Mouse (Mus musculus): Measurements from ENCODE around the gene Aprt. TPM values are rescaled to one million over a fixed set of nuclear protein-coding genes. Genes with fewer than 3 reads are reported as not detected.

The Aprt gene
- total RNA-seq, 2 experiments from 2014 or later: 101 to 102 TPM

DNA sequence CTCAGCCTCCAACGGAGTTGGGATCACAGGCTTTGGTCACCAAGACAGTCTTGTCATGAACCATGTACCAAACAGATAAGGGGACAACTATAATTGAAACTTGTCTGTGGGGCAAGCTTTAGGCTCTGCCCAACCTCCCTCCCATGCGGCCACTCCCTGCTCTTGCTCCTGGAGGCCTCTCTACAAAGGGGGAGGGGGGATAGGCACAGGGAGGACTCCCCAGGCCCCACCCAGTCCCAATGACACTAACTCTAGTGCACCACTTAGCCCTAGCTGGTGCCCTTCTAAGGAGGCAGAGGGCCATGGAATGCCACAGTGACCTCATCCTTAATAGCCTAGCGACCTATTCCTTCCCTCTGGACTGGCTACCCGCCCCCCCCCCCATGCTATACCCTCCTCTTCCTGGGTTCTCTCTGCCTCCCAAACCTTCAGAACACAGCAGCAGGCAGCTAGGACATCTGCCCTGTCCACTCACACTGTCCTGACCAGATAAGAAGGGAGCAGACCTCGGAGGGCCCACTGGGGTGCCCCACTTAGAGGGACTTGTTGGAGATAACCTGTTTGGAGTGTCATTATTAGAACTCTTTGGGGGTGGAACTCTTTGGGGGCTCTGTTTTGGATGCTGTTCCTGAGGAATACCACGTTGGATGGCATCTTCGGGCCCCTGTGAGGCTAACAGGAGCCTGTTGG, 30.5 kb downstream of the Aprt start:
- intact Hi-C loops (cut with DNase I): no loop called here
- DNase-seq: no peak

DNA sequence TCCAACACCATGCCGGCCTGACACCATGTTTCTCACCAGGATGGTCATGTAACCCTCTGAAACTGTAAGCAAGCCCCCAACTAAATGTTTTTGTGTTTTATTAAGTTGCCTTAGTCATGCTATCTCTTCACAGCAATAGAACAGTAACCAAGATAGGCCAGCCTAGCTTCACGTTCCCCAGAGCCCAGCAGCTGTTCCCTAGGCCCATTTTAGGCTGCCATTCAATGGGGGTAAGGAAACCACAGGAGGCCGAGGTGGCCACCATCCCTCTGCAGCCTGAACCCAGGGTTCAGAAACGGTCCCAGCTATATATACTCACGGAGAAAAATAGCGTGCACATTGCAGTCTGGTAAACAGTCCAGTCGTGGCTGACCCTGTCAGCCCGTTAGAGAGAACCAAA, 32.6 kb downstream of the Aprt start:
- no peak for DNase-seq
- intact Hi-C loops (cut with DNase I): no loop called here

DNA sequence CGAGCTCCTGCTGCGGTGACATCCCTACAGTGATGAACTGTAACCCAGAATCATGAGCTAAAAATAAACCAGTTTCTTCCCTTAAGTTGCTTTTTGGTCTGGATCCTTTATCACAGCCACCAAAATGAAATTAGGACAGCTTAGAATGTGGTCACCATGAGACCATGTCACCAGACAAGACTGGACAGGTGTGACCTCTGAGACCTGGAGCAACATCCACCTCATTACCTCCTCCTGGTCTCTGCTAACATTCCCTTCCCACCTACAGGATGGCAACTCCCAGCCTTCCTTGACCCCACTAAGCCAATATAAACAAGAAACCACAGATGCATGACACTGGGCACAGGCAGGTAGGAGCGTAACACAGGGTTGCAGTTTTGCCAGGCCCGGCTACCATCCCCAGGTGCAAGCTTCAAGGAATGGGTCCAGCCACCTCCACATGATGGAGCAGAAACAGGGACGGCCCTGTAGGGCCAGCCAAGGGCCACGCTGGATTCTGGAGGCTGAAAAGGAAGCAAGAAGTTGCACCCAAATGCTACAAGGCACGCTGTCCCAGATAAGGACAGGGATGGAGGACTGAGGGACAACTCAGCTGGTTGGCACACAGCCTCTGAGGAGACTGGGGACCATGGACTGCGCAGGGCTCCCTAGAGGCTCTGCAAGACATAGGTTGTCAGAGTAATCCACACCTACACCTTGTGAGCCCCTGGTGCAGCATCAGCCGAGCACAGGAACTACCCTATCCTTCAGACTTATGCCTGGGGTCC, 38.2 kb downstream of the Aprt start:
- DNase-seq: no peak
- intact Hi-C loops (cut with DNase I): no loop called here

DNA sequence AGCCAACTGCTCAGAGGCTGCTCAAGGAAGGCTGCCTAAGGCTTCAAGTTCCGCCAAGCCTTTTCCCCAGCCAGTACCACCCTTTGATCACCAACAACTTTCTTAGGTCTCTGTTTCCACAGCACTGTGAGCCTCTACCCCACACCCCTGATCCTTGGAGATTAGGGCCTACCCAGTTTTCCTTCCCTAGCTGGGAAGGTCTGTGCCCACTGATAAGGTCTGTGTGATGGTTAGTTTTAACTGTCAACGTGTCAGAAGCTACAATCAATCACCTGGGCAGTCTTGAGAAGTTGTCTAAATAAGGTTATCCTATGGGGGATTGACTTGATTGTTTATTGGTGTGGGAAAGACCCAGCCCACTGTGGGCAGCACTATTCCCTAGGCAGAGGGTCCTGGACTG, 38.9 kb downstream of the Aprt start:
- intact Hi-C loops (cut with DNase I): no loop called here
- DNase-seq: no peak

DNA sequence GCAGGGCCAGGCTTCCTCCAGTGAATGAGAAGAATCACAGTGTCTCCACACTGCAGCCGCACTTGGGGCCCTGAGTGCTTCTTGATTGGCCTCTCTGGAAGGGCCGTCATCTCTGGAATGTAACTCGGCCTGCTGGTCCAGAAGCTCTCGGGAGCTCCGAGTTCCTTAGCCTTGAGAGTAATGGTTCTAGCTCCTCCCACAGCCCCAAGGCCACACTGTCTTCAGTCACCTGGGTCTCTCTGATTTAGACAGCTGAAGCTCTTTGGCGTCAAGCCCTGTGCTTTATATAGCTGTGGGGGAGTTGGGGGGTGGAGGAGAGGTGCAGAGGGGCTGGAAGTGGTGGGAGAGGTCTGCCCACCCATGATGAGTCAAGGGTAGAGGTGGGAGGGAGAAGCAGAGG, 39.7 kb downstream of the Aprt start:
- intact Hi-C loops (cut with DNase I): no loop called here
- no peak for DNase-seq

DNA sequence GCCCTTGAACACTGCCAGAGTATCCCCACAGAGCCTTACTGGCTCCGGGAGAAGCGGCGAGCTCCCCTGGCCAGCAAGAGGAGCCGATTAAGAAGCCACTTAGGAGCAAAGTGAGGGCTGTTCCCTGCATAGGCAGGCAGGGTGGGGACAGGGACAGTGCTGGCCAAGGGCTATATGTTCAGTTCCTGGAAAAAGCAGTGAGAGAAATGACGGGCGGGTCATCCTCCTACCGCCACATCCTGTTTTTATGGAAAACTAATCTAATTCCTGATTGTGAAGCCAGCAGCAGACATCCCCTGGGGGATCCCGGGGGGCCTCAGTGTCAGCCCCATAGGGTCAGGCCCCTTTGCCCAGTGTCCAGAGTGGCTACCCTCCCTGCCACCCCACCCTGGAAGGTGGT, 45.4 kb downstream of the Aprt start:
- no peak for DNase-seq
- intact Hi-C loops (cut with DNase I): no loop called here

DNA sequence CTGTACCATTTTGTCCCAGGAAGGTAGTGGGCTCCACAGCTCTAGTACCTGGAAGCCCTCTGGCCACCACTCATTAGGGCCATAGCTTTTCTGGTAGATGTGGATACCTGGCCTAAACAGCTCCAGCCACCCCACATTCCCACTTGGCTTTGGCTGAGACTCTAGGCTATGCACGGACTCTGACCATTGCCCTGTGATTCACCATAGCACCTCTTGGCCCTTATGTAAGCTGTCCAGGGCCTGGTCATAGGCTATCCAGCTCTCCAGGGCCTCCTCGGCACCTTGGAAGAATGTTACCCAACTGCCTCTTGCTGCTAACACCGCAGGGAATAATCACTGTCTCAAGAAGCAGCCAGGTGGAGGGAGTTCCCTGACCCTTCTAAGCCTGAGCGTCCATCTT, 47.5 kb downstream of the Aprt start:
- no peak for DNase-seq
- intact Hi-C loops (cut with DNase I): no loop called here

DNA sequence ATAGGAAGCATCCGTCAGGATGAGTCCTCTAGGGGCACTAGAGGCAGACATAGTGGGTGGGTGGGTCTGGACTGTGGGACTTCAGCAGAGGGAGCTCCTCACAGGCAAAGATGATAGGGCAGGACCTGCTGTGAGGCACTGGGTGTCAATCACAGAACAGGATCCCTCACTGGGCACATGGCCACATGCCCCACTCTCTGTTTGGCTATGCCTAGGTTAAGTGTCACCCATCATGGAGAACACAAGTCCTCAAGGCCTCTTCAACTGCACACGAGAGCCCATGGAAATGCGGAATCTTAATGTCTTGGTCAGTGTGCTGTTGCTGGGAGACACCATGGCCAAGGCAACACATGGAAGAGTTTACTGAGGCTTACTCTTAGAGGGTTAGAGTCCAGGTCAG, 48.8 kb downstream of the Aprt start:
- no peak for DNase-seq

DNA sequence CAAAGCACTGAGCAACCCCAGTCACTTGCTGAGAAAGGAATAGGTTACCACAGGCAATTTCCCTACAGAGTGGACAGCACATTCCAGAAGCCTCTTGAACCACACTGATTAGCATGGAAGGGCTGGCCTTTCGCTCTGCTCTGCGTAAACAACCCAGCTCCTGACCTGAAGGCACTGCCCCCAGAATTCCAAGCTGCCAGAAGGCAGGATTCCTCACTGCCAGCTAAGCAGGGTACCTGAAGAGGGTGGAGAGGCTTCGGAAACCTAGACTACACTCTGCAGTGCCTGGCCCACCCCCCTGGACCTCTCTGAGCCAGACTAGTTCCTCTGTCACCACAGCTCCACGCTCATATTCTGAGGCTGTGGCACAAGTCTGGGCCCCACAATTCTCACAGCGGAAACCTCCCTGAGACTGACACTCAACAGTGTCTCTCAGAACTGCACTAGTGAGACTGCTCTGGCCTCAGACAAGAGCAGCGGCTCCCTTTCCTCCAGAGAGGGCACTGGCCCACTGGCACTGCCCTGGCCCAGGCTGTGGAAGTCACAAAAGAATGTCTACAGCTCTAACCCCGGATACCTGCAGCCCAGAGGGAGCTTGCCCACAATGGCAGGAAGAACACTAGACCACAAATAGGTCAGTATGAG, 50.1 kb downstream of the Aprt start:
- intact Hi-C loops (cut with DNase I): no loop called here
- DNase-seq: no peak

More for the DNA sequence above, 48.8 kb downstream of the Aprt start:
- intact Hi-C loops (cut with DNase I): no loop called here

DNA sequence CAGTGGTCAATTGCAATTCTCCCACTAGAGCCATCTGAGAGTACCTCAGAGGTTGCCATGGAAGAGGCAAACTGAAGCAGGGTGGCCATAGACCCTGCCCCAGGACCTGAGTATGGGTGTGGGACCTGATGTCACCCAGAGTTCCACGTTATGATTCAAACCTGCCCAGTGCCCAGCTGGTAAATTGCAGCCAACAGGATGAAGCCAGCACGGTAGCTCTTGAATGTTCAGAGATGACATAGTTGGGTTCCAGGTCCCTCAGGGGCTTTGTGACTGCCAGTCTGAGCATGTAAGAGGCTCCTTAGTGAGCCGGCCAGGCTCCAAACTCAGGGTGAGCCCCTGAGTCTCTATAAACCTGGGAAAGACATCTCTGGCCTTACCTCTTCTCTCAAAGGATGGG, 50.6 kb downstream of the Aprt start:
- intact Hi-C loops (cut with DNase I): no loop called here
- DNase-seq: no peak

DNA sequence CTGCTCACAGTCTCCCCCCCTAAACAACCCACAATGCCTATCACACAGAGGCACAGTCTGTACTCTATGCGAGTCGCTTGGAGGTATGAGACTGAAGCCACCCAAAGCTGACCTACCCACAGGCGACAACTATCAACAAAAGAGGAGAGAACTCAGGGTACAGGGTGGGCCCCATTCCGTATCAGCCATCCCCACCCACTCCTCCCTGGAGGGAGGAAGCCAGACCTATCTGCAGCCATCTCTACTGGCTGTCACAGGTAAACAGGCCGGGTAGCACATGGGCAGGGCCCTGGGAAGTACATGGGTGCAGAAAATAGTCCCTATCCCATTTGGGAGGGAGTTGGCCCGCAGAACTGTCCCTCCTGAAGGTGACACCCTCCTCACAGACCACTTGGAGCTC, 51.7 kb downstream of the Aprt start:
- intact Hi-C loops (cut with DNase I): no loop called here
- DNase-seq: no peak

Small RNA genes lying within 50 kb of the gene (microRNA-seq; reads per million reads assigned to microRNA genes)
- gene Mir6396: not detected

Other genes starting within 250 kb of the Aprt start
- 1 to 10 TPM in 1 of 2 experiments, under 1 TPM in 1; 0.66 to 1.3 TPM for gene Trhr2, start 216.2 kb downstream of the Aprt start, total RNA-seq (2021)
- 10 to 100 TPM; 47.9 to 49.3 TPM for gene Zc3h18, start 200.3 kb downstream of the Aprt start, total RNA-seq (2021)
- under 1 TPM in 1 of 2 experiments, not detected in 1; 0.52 TPM for gene Il17c, start 154.9 kb downstream of the Aprt start, total RNA-seq (2021)
- 10 to 100 TPM in 1 of 2 experiments, 1 to 10 TPM in 1; 8.8 to 10.1 TPM for gene Cyba, start 144.0 kb downstream of the Aprt start, total RNA-seq (2021)
- 10 to 100 TPM; 68.7 to 78.2 TPM for gene Mvd, start 133.5 kb downstream of the Aprt start, total RNA-seq (2021)
- gene Snai3, start 116.2 kb downstream of the Aprt start, total RNA-seq (2021): not detected
- gene Rnf166, start 100.8 kb downstream of the Aprt start, total RNA-seq (2021): 10 to 100 TPM; 21.8 to 24.1 TPM
- gene Ctu2, start 100.8 kb downstream of the Aprt start, total RNA-seq (2021): 10 to 100 TPM; 46.2 to 49.4 TPM
- gene Piezo1, start 25.6 kb downstream of the Aprt start, total RNA-seq (2021): 10 to 100 TPM; 19.9 to 20.6 TPM
- 1 to 10 TPM; 5.9 to 6.9 TPM for gene Cdt1, start 8.9 kb downstream of the Aprt start, total RNA-seq (2021)
- 10 to 100 TPM; 10.3 to 10.7 TPM for gene Galns, start 34.6 kb upstream of the Aprt start, total RNA-seq (2021)
- 10 to 100 TPM; 63.8 to 74.6 TPM for gene Trappc2l, start 34.7 kb upstream of the Aprt start, total RNA-seq (2021)
- gene Pabpn1l, start 45.8 kb upstream of the Aprt start, total RNA-seq (2021): not detected
- gene Cbfa2t3, start 122.2 kb upstream of the Aprt start, total RNA-seq (2021): 10 to 100 TPM; 20.7 to 20.8 TPM
- 10 to 100 TPM; 17.4 to 17.8 TPM for gene Acsf3, start 198.6 kb upstream of the Aprt start, total RNA-seq (2021)

All from left cerebral cortex, postnatal 4 days (tissue).